Mouse (Mus musculus) testis, adult 2 months (tissue): ENCODE measurements around the gene Smad5.

ENCODE experiments used
- CTCF ChIP-seq: fragments of 200-500 bp; IDR thresholded peaks from 2 replicates; pipeline ENCODE4 v1.5.1; 2012; ENCODE audit warnings: low read depth, mild to moderate bottlenecking, inconsistent platforms, low read length, moderate library complexity; ENCODE audit not compliant: control insufficient read depth, insufficient read depth, insufficient replicate concordance
- POLR2A ChIP-seq: fragments of 200-500 bp; IDR thresholded peaks from 2 replicates; pipeline ENCODE4 v1.6.1; 2012; ENCODE audit warnings: low read depth, mild to moderate bottlenecking, inconsistent platforms, low read length, moderate library complexity; ENCODE audit not compliant: control insufficient read depth

GRCm38 (mm10) chr13:56671206-56671605 is 31.6 kb upstream of the Smad5 start:
- TF ChIP-seq CTCF (no peak), POLR2A (no peak)
